Mouse (Mus musculus) midbrain, embryonic 11.5 days (tissue): ENCODE measurements around the gene Kcna7. TPM values are rescaled to one million over a fixed set of nuclear protein-coding genes. Genes with fewer than 3 reads are reported as not detected.
"Not testable (repeated sequence)": the region's sequence is repeated elsewhere in the genome, so short reads cannot be mapped to it uniquely, and the experiment has no call there.

Experiments used
- ATAC-seq: fragments of 200-750 bp; cut with Nextera tagmentation; 2 replicates; pipeline ENCODE4 v1.8.0; 2017; ENCODE audit warnings: moderate TSS enrichment, moderate library complexity; ENCODE audit not compliant: low FRiP score
- DNase-seq: peaks from one replicate; pipeline ENCODE4 v3.0.0; 2015; ENCODE audit warnings: low spot score; ENCODE audit errors: missing footprints
- H3K27ac ChIP-seq: fragments of 300-500 bp; sonication (generic); 2 replicates; pipeline ENCODE4 v1.5.1; 2014; ENCODE audit warnings: low read depth, low read length
- H3K27me3 ChIP-seq: fragments of 300-500 bp; sonication (generic); 2 replicates; pipeline ENCODE4 v1.6.1; 2014; ENCODE audit warnings: mild to moderate bottlenecking, low read length, moderate library complexity, mixed read lengths; ENCODE audit not compliant: control insufficient read depth, insufficient read depth
- H3K36me3 ChIP-seq: fragments of 300-500 bp; sonication (generic); 2 replicates; pipeline ENCODE4 v1.6.1; 2014; ENCODE audit warnings: mild to moderate bottlenecking, low read length, moderate library complexity, mixed read lengths; ENCODE audit not compliant: control insufficient read depth, insufficient read depth
- H3K4me1 ChIP-seq: fragments of 300-500 bp; sonication (generic); 2 replicates; pipeline ENCODE4 v1.6.1; 2014; ENCODE audit warnings: low read length; ENCODE audit not compliant: control insufficient read depth, insufficient read depth
- H3K4me2 ChIP-seq: fragments of 300-500 bp; sonication (generic); 2 replicates; pipeline ENCODE4 v1.6.1; 2014; ENCODE audit warnings: mild to moderate bottlenecking, moderate library complexity
- H3K4me3 ChIP-seq: fragments of 300-500 bp; sonication (generic); 2 replicates; pipeline ENCODE4 v1.5.1; 2014; ENCODE audit warnings: low read depth, low read length
- H3K9ac ChIP-seq: fragments of 300-500 bp; sonication (generic); 2 replicates; pipeline ENCODE4 v1.6.1; 2014; ENCODE audit warnings: low read length
- H3K9me3 ChIP-seq: fragments of 300-500 bp; sonication (generic); 2 replicates; pipeline ENCODE4 v1.6.1; 2016; ENCODE audit warnings: low read length; ENCODE audit not compliant: control insufficient read depth
- WGBS: fragments of 180-500 bp; shearing (Covaris S2); extraction: QIAGEN DNeasy Blood & Tissue Kit; methylation state at CpG from one replicate; pipeline ENCODE4 v1.1.7; 2014; 5-methylcytosine and 5-hydroxymethylcytosine counted together
- polyA plus RNA-seq: library from polyadenylated mRNA; unstranded; fragments of >200 nt; fragmentation: Nextera tagmentation; extraction: Ambion mirVana; gene quantifications from 2 replicates; pipeline ENCODE4 v1.2.1, GENCODE M21; 2014

Kcna7 gene
- polyA plus RNA-seq, 1 experiment from 2014 or later: not detected

DNA sequence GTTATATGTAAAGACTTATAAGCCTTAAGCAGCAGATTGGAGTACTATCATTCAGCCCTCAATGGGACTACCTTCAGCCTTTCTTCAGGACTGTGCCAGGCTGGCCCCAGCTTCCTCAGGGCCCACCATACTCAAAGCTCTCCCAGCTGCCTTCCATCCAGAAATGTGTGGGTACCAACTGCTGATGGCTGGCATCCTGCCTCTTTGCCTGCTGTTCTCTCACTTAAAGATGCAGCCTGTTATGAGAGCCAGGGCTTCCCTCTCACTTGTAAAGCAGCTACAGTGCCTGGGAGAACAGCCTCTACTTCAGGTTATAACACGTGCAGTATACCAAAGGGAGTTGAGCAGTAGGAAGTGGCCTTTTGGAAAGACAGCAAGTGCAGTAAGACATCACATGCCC, 29.4 kb upstream of the Kcna7 start:
- no peak overlapping the region for H3K4me2 ChIP-seq
- H3K36me3 ChIP-seq: peaks cover 52% of the 10 kb centered on the region
- DNase-seq (no peak), ATAC-seq (no peak)
- no peak overlapping the region for H3K4me3 ChIP-seq
- WGBS: 89% methylated on average over 1 of the region's 1 CpGs
- no peaks in the 10 kb centered on the region for H3K4me1 ChIP-seq
- no peak overlapping the region for H3K9ac ChIP-seq
- no peaks in the 10 kb centered on the region for H3K27me3 ChIP-seq
- H3K9me3 ChIP-seq: no peaks in the 10 kb centered on the region
- no peak overlapping the region for H3K27ac ChIP-seq

DNA sequence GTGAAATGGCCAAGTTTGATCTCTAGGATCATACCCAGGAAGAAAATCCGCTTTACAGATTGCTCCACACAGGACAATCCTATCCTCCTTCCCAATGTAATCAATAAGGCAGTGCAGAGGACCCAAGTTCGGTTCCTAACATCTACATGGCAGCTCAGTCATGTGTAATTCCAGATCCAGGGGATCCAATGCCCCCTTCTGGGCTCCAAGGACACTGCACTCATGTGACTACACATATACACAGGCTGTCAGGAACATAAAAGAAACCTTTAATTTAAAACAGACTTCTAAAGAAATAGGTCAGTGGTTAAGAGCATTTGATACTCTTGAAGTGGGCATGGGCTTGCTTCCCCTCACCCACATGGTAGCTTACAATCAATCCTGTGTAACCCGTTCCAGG, 19.4 kb upstream of the Kcna7 start:
- no peaks in the 10 kb centered on the region for H3K4me1 ChIP-seq
- no peak overlapping the region for H3K9ac ChIP-seq
- ATAC-seq: no peak
- no peaks in the 10 kb centered on the region for H3K27me3 ChIP-seq
- no peak overlapping the region for H3K27ac ChIP-seq
- H3K9me3 ChIP-seq: no peaks in the 10 kb centered on the region
- H3K4me2 ChIP-seq: no peak overlapping the region
- H3K36me3 ChIP-seq: peaks cover 64% of the 10 kb centered on the region
- DNase-seq: no peak
- 90% methylated on average over 3 of the region's 3 CpGs for WGBS
- no peak overlapping the region for H3K4me3 ChIP-seq

GRCm38 (mm10) chr7:45395129-45395541, 10.3 kb upstream of the Kcna7 start:
- Histone ChIP-seq H3K4me3 (peak overlapping the region; percentile 85), H3K9me3 (no peaks in the 10 kb centered on the region), H3K36me3 (peaks cover 6% of the 10 kb centered on the region; the same call in 1 of the 2 replicates), H3K4me1 (peaks cover 14% of the 10 kb centered on the region), H3K27me3 (no peaks in the 10 kb centered on the region), H3K9ac (peak overlapping the region; percentile 94), H3K27ac (peak overlapping the region; percentile 98), H3K4me2 (peak overlapping the region; percentile 88)
- under 1% methylated on average over 19 of the region's 20 CpGs for WGBS
- ATAC-seq (peak; percentile 81), DNase-seq (no peak)

DNA sequence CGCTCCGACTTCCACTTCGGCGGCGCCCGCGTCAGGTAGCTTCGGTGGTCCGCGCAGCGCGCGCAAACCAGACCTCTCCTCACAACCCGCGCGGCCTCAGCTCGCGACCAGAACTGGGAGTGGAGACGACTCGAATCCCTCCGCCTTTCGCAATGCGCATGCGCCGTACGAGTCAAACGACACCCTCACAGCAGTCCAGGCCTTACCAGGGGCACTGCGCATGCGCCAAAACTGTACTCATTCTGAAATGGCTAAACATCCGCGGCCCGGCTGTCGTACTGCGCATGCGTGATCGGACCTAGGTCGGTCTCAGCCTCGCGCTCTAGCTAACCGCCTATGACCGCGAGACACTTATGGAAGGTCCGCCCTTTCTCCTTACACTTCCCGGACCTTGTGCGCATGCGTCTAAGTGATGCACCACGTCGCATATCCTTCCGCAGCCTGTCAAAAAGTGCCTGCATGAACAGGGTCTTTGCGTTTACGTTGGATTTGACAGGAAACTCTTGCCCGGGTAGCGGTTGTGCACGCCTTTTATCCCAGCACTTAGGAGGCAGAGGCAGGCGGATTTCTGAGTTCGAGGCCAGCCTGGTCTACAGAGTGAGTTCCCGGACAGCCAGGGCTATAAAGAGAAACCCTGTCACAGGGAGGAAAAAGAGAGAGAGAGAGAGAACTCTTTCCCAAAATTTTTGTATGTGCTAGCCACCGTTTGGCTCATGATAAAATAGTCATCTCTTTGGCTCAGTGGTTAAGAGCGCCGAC, 9.7 kb upstream of the Kcna7 start, which contains the start of gene Snrnp70:
Gene Snrnp70 (minus strand): TSS at position 165 of the 759 bp plus-strand sequence.
- H3K27ac ChIP-seq: peak within 1 kb of the TSS; percentile 98
- WGBS: 2% methylated on average over 60 of the region's 60 CpGs
- peaks cover 2% of the 10 kb centered on the region; the same call in 1 of the 2 replicates for H3K36me3 ChIP-seq
- peak; percentile 97 for ATAC-seq
- peak; percentile 100 for DNase-seq
- no peaks in the 10 kb centered on the region for H3K27me3 ChIP-seq
- H3K4me1 ChIP-seq: peaks cover 14% of the 10 kb centered on the region
- H3K4me3 ChIP-seq: peak within 1 kb of the TSS; percentile 85
- H3K4me2 ChIP-seq: peak within 1 kb of the TSS; percentile 88
- peak within 1 kb of the TSS; percentile 94 for H3K9ac ChIP-seq
- H3K9me3 ChIP-seq: no peaks in the 10 kb centered on the region

DNA sequence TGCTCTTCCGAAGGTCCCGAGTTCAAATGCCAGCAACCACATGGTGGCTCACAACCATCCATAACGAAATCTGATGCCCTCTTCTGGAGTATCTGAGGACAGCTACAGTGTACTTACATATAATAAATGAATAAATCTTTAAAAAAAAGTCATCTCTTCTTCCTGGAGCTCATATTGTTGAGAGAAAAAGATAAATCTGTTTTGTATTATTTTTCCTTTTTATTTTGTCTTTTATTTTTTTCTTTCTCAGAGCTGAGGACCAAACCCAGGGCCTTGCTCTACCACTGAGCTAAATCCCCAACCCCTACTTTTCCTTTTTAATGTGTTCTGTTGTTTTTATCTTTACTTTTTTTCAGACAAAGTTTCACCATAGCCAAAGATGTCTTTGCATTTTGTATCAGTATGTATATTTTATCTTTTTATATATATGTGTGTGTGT, 9.1 kb upstream of the Kcna7 start:
- peak overlapping the region; percentile 85 for H3K4me3 ChIP-seq
- not testable (repeated sequence) for H3K27ac ChIP-seq, H3K9me3 ChIP-seq, H3K27me3 ChIP-seq, H3K9ac ChIP-seq, H3K36me3 ChIP-seq, DNase-seq
- WGBS: 10% methylated on average over 3 of the region's 3 CpGs
- ATAC-seq: peak; percentile 22; the same call in 1 of the 2 replicates
- peaks cover 14% of the 10 kb centered on the region for H3K4me1 ChIP-seq
- peak overlapping the region; percentile 49 for H3K4me2 ChIP-seq

GRCm38 (mm10) chr7:45396787-45397186, 8.7 kb upstream of the Kcna7 start:
- no peak overlapping the region for H3K4me3 ChIP-seq
- DNase-seq: no peak
- no peaks in the 10 kb centered on the region; the same call in 1 of the 2 replicates for H3K36me3 ChIP-seq
- 83% methylated on average over 2 of the region's 2 CpGs for WGBS
- H3K4me2 ChIP-seq: no peak overlapping the region
- H3K27me3 ChIP-seq: no peaks in the 10 kb centered on the region
- peaks cover 14% of the 10 kb centered on the region for H3K4me1 ChIP-seq
- no peaks in the 10 kb centered on the region for H3K9me3 ChIP-seq
- no peak for ATAC-seq
- no peak overlapping the region for H3K27ac ChIP-seq
- H3K9ac ChIP-seq: no peak overlapping the region

GRCm38 (mm10) chr7:45401521-45402085, 3.9 kb upstream of the Kcna7 start:
- DNase-seq: no peak
- Histone ChIP-seq H3K9me3 (no peaks in the 10 kb centered on the region), H3K27me3 (peaks cover 18% of the 10 kb centered on the region), H3K9ac (no peak overlapping the region), H3K27ac (no peak overlapping the region), H3K4me3 (no peak overlapping the region), H3K4me2 (no peak overlapping the region), H3K36me3 (no peaks in the 10 kb centered on the region), H3K4me1 (peaks cover 2% of the 10 kb centered on the region)
- 77% methylated on average over 10 of the region's 10 CpGs for WGBS
- no peak for ATAC-seq

GRCm38 (mm10) chr7:45403532-45404261, 1.8 kb upstream of the Kcna7 start:
- no peak overlapping the region for H3K27ac ChIP-seq
- H3K9ac ChIP-seq: no peak overlapping the region
- H3K4me2 ChIP-seq: no peak overlapping the region
- H3K36me3 ChIP-seq: no peaks in the 10 kb centered on the region
- H3K27me3 ChIP-seq: peaks cover 38% of the 10 kb centered on the region
- no peak overlapping the region for H3K4me3 ChIP-seq
- DNase-seq: no peak
- no peak for ATAC-seq
- no peaks in the 10 kb centered on the region for H3K9me3 ChIP-seq
- H3K4me1 ChIP-seq: peaks cover 2% of the 10 kb centered on the region
- WGBS: 47% methylated on average over 6 of the region's 6 CpGs
